Mouse (Mus musculus): ENCODE data around the gene Myh9. TPM values are rescaled to one million over a fixed set of nuclear protein-coding genes. Genes with fewer than 3 reads are reported as not detected.

Myh9 gene
- total RNA-seq, 2 experiments from 2014 or later, result 309 to 387 TPM

GRCm38 (mm10) chr15:77810416-77811098, 31.4 kb downstream of the Myh9 start:
- no peak for DNase-seq

- no peak for DNase-seq
These were observed 32.5 kb downstream of the Myh9 start for GRCm38 (mm10) chr15:77809434-77809833.

- no peak for DNase-seq
These were observed 34.8 kb downstream of the Myh9 start for GRCm38 (mm10) chr15:77807264-77807585.

GRCm38 (mm10) chr15:77806565-77807263, 35.3 kb downstream of the Myh9 start:
- no peak for DNase-seq

GRCm38 (mm10) chr15:77805657-77806056, 36.3 kb downstream of the Myh9 start:
- no peak for DNase-seq

GRCm38 (mm10) chr15:77804949-77805348, 37.0 kb downstream of the Myh9 start:
- DNase-seq, result no peak

GRCm38 (mm10) chr15:77804460-77804859, 37.5 kb downstream of the Myh9 start:
- no peak for DNase-seq

- no peak for DNase-seq
These were observed 38.2 kb downstream of the Myh9 start for GRCm38 (mm10) chr15:77803747-77804146.

GRCm38 (mm10) chr15:77802992-77803391, 39.0 kb downstream of the Myh9 start:
- peak in 1 of 2 experiments; percentile 48 for DNase-seq

- DNase-seq, result no peak
These were observed 40.8 kb downstream of the Myh9 start for GRCm38 (mm10) chr15:77801188-77801587.

GRCm38 (mm10) chr15:77800511-77800910, 41.5 kb downstream of the Myh9 start:
- peak; percentile 85 to 88 for DNase-seq

GRCm38 (mm10) chr15:77799491-77800474, 42.2 kb downstream of the Myh9 start:
- DNase-seq, result no peak

GRCm38 (mm10) chr15:77798664-77799490, 43.1 kb downstream of the Myh9 start:
- DNase-seq, result peak; percentile 57 to 66

GRCm38 (mm10) chr15:77797609-77798411, 44.2 kb downstream of the Myh9 start:
- peak; percentile 79 to 83 for DNase-seq

GRCm38 (mm10) chr15:77796409-77797035, 45.5 kb downstream of the Myh9 start:
- no peak for DNase-seq

- no peak for DNase-seq
These were observed 47.0 kb downstream of the Myh9 start for GRCm38 (mm10) chr15:77794908-77795356.

- DNase-seq, result no peak
These were observed 47.7 kb downstream of the Myh9 start for GRCm38 (mm10) chr15:77794138-77794907.

- no peak for DNase-seq
These were observed 48.4 kb downstream of the Myh9 start for GRCm38 (mm10) chr15:77793554-77793953.

GRCm38 (mm10) chr15:77793094-77793493, 48.9 kb downstream of the Myh9 start:
- DNase-seq, result no peak
